Mouse (Mus musculus) midbrain, embryonic 13.5 days (tissue): ENCODE results near the gene Saysd1. TPM values are rescaled to one million over a fixed set of nuclear protein-coding genes. Genes with fewer than 3 reads are reported as not detected.

Experiments used
- ATAC-seq: fragments of 200-750 bp; cut with Nextera tagmentation; 2 replicates; pipeline ENCODE4 v1.8.0; 2017; ENCODE audit warnings: mild to moderate bottlenecking, moderate TSS enrichment, moderate library complexity
- H3K27ac ChIP-seq: fragments of 300-500 bp; sonication (generic); 2 replicates; pipeline ENCODE4 v1.5.1; 2015; ENCODE audit warnings: inconsistent platforms, mild to moderate bottlenecking, moderate library complexity
- H3K27me3 ChIP-seq: fragments of 300-500 bp; sonication (generic); 2 replicates; pipeline ENCODE4 v1.6.1; 2015; ENCODE audit warnings: mild to moderate bottlenecking, inconsistent platforms
- H3K36me3 ChIP-seq: fragments of 300-500 bp; sonication (generic); 2 replicates; pipeline ENCODE4 v1.6.1; 2015; ENCODE audit warnings: mild to moderate bottlenecking, inconsistent platforms
- H3K4me1 ChIP-seq: fragments of 300-500 bp; sonication (generic); replicated peaks from 2 replicates; pipeline ENCODE4 v1.6.1; 2015; ENCODE audit warnings: inconsistent platforms
- H3K4me2 ChIP-seq: fragments of 300-500 bp; sonication (generic); replicated peaks from 2 replicates; pipeline ENCODE4 v1.6.1; 2015; ENCODE audit warnings: moderate library complexity, mild to moderate bottlenecking, inconsistent platforms
- H3K4me3 ChIP-seq: fragments of 300-500 bp; sonication (generic); replicated peaks from 2 replicates; pipeline ENCODE4 v1.5.1; 2015; ENCODE audit warnings: mild to moderate bottlenecking, inconsistent platforms
- H3K9ac ChIP-seq: fragments of 300-500 bp; sonication (generic); replicated peaks from 2 replicates; pipeline ENCODE4 v1.6.1; 2015; ENCODE audit warnings: mild to moderate bottlenecking, inconsistent platforms
- H3K9me3 ChIP-seq: fragments of 300-500 bp; sonication (generic); 2 replicates; pipeline ENCODE4 v1.6.1; 2016; ENCODE audit warnings: mild to moderate bottlenecking, inconsistent platforms
- WGBS: fragments of 180-500 bp; shearing (Covaris S2); methylation state at CpG from one replicate; pipeline ENCODE4 v1.1.7; 2015; 5-methylcytosine and 5-hydroxymethylcytosine counted together
- polyA plus RNA-seq: library from polyadenylated mRNA; unstranded; fragments of >200 nt; fragmentation: Nextera tagmentation; extraction: Ambion mirVana; gene quantifications from 2 replicates; pipeline ENCODE4 v1.2.1, GENCODE M21; 2015

The Saysd1 gene
- polyA plus RNA-seq, 1 experiment from 2014 or later: 15.1 TPM

DNA sequence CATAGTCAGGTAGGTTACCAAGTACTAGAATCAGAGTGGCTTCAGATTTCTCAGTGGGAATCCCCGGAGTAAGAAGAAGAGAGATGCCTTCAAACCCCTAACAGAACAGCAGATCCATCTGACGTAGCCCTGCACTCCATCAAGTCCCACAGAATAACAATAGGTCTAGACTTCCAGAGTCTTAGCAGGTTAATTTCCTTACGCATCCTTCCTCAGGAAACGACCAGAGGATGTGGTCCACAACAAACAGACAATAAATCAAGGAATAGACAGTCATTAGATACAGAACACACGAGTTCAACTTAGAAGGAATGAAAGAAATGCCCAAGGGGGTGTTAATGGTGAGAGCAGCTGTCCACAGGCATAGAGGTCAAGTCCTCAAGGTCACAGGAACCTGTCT, 43.4 kb downstream of the Saysd1 start:
- H3K9me3 ChIP-seq: no peaks in the 10 kb centered on the region
- no peaks in the 10 kb centered on the region for H3K27me3 ChIP-seq
- no peak overlapping the region for H3K4me3 ChIP-seq
- H3K36me3 ChIP-seq: no peaks in the 10 kb centered on the region
- H3K27ac ChIP-seq: no peak overlapping the region
- no peak overlapping the region for H3K9ac ChIP-seq
- no peaks in the 10 kb centered on the region for H3K4me1 ChIP-seq
- no peak overlapping the region for H3K4me2 ChIP-seq
- ATAC-seq: no peak
- 77% methylated on average over 5 of the region's 5 CpGs for WGBS

DNA sequence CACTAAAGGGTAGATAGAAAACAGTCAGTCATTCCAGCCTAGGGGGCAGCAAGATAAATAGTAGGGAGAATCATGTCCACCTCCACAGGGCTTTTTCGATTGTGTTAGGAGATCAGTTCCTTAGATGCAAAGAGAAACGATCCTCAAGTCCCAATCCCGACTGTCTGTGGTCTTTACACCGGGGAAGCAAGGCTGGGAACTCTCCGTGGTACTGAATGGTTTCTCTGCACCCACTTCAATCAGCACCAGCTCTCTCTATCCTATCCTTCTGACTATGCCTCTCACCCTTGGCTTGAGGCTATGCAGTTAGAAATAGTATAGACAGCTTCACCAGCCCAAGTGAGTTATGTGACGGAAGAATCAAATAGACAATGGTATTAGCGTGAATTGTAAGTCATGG, 44.8 kb downstream of the Saysd1 start:
- WGBS: 24% methylated on average over 7 of the region's 7 CpGs
- Histone ChIP-seq H3K4me2 (no peak overlapping the region), H3K27ac (no peak overlapping the region), H3K9ac (no peak overlapping the region), H3K9me3 (no peaks in the 10 kb centered on the region), H3K36me3 (no peaks in the 10 kb centered on the region), H3K4me1 (no peaks in the 10 kb centered on the region), H3K27me3 (no peaks in the 10 kb centered on the region), H3K4me3 (no peak overlapping the region)
- ATAC-seq: no peak

DNA sequence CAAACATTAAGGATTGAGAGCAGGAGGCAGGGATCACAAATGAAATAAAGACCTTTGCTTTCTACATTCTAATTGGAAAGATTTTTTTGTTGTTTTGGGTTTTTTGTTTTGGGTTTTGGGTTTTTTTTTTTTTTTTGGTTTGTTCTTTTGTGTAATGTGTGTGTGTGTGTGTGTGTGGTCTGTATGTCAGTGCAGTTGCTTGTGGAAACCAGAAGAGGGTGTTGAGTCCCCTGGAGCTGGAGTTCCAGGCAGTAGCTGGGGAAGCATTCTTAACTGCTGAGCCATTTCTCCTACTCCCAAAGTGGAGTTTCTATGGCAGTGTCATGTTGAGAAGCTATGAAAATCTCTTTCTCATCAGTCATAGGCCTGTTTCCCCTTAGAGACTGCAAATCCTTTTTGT, 54.0 kb downstream of the Saysd1 start:
- H3K9ac ChIP-seq: no peak overlapping the region
- H3K36me3 ChIP-seq: peaks cover 8% of the 10 kb centered on the region; the same call in 1 of the 2 replicates
- no peak for ATAC-seq
- no peaks in the 10 kb centered on the region for H3K27me3 ChIP-seq
- H3K4me2 ChIP-seq: no peak overlapping the region
- peaks cover 19% of the 10 kb centered on the region for H3K4me1 ChIP-seq
- H3K27ac ChIP-seq: no peak overlapping the region
- no peaks in the 10 kb centered on the region for H3K9me3 ChIP-seq
- no peak overlapping the region for H3K4me3 ChIP-seq

GRCm38 (mm10) chr14:20082536-20083325, 55.6 kb downstream of the Saysd1 start:
- Histone ChIP-seq H3K9ac (peak overlapping the region; percentile 68), H3K4me1 (peaks cover 19% of the 10 kb centered on the region), H3K4me2 (peak overlapping the region; percentile 77), H3K36me3 (peaks cover 8% of the 10 kb centered on the region; the same call in 1 of the 2 replicates), H3K9me3 (no peaks in the 10 kb centered on the region), H3K4me3 (peak overlapping the region; percentile 57), H3K27ac (peak overlapping the region; percentile 95), H3K27me3 (no peaks in the 10 kb centered on the region)
- ATAC-seq: peak; percentile 99
- 3% methylated on average over 56 of the region's 56 CpGs for WGBS

DNA sequence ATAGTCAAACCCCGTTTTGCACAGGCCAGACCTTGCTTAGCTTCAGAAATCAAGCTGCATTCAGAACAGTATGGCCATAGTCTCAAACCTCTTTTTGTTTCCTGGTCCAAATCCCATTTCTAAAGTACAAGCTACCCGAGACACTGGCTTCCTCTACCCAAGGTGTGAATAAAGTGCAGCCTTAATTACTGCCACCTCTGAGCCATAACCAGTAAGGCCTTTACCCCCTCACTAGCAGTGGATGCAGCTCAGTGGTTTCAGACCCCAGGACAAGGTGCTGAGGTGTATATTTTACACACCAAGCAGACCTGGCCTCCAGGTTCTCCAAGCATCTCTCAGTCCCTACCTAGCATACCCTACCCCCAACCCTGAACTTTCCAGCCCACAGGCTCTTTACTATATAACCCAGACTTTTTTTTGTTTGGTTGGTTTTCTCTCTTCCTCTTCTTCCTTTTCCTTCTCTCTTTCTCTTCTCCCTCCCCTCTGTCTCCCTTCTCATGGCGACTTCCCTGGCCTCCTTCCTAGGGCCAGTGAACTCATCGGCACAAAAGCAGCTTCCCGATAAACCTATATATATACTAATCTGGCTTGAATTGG, 56.3 kb downstream of the Saysd1 start:
- ATAC-seq: no peak
- no peaks in the 10 kb centered on the region for H3K27me3 ChIP-seq
- peak overlapping the region; percentile 77 for H3K4me2 ChIP-seq
- peak overlapping the region; percentile 57 for H3K4me3 ChIP-seq
- peak overlapping the region; percentile 68 for H3K9ac ChIP-seq
- peak overlapping the region; percentile 95 for H3K27ac ChIP-seq
- H3K9me3 ChIP-seq: no peaks in the 10 kb centered on the region
- peaks cover 12% of the 10 kb centered on the region for H3K36me3 ChIP-seq
- 74% methylated on average over 5 of the region's 5 CpGs for WGBS
- H3K4me1 ChIP-seq: peaks cover 19% of the 10 kb centered on the region

GRCm38 (mm10) chr14:20081084-20081483, 57.2 kb downstream of the Saysd1 start:
- WGBS: 86% methylated on average over 1 of the region's 1 CpGs
- Histone ChIP-seq H3K4me1 (peaks cover 19% of the 10 kb centered on the region), H3K27ac (no peak overlapping the region), H3K4me2 (peak overlapping the region; percentile 77; the same call in 1 of the 2 replicates), H3K36me3 (peaks cover 15% of the 10 kb centered on the region), H3K9me3 (no peaks in the 10 kb centered on the region), H3K9ac (no peak overlapping the region), H3K27me3 (no peaks in the 10 kb centered on the region), H3K4me3 (no peak overlapping the region)
- no peak for ATAC-seq

- no peaks in the 10 kb centered on the region for H3K9me3 ChIP-seq
- H3K27ac ChIP-seq: no peak overlapping the region
- 88% methylated on average over 6 of the region's 6 CpGs for WGBS
- no peak overlapping the region for H3K9ac ChIP-seq
- H3K4me2 ChIP-seq: no peak overlapping the region
- H3K4me3 ChIP-seq: no peak overlapping the region
- H3K27me3 ChIP-seq: no peaks in the 10 kb centered on the region
- no peak for ATAC-seq
- H3K4me1 ChIP-seq: peaks cover 10% of the 10 kb centered on the region
- H3K36me3 ChIP-seq: peaks cover 15% of the 10 kb centered on the region
These were observed 61.2 kb downstream of the Saysd1 start for GRCm38 (mm10) chr14:20077181-20077580.

- Histone ChIP-seq H3K9me3 (no peaks in the 10 kb centered on the region), H3K27ac (no peak overlapping the region), H3K27me3 (no peaks in the 10 kb centered on the region), H3K4me3 (no peak overlapping the region), H3K4me2 (no peak overlapping the region), H3K9ac (no peak overlapping the region), H3K4me1 (no peaks in the 10 kb centered on the region), H3K36me3 (peaks cover 15% of the 10 kb centered on the region)
- 96% methylated on average over 7 of the region's 7 CpGs for WGBS
- ATAC-seq: no peak
These were observed 62.8 kb downstream of the Saysd1 start for GRCm38 (mm10) chr14:20075544-20075943.

DNA sequence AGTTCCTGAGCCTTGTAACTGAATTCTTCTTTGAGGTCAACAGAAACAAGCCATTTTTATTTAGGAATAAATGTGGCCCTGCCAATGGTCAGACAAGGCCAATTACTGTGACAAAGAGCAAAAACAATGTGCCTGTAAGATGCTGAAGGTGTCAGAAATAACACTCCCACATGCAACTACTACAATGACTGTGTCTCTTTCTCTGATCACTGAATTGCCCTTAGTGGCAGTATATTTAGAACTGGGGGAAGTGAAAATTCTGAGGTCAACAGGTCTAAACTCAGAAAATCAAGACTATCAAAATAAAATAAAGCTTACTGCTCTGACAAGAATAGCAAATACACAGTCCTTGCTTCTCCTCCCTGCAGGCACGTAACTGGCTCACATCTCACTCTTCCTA, 63.6 kb downstream of the Saysd1 start:
- H3K4me2 ChIP-seq: no peak overlapping the region
- peaks cover 10% of the 10 kb centered on the region; the same call in 1 of the 2 replicates for H3K36me3 ChIP-seq
- WGBS: 78% methylated on average over 1 of the region's 1 CpGs
- H3K4me3 ChIP-seq: no peak overlapping the region
- H3K27me3 ChIP-seq: no peaks in the 10 kb centered on the region
- no peaks in the 10 kb centered on the region for H3K4me1 ChIP-seq
- no peak overlapping the region for H3K27ac ChIP-seq
- no peak for ATAC-seq
- no peak overlapping the region for H3K9ac ChIP-seq
- no peaks in the 10 kb centered on the region for H3K9me3 ChIP-seq

GRCm38 (mm10) chr14:20070629-20071028, 67.7 kb downstream of the Saysd1 start:
- Histone ChIP-seq H3K36me3 (no peaks in the 10 kb centered on the region), H3K27me3 (no peaks in the 10 kb centered on the region), H3K4me3 (no peak overlapping the region), H3K4me1 (0 out of 2 replicates have a peak, but pooled peaks cover 3% of the 10 kb centered on the region), H3K27ac (no peak overlapping the region), H3K9ac (no peak overlapping the region), H3K9me3 (no peaks in the 10 kb centered on the region), H3K4me2 (no peak overlapping the region)
- ATAC-seq: no peak

DNA sequence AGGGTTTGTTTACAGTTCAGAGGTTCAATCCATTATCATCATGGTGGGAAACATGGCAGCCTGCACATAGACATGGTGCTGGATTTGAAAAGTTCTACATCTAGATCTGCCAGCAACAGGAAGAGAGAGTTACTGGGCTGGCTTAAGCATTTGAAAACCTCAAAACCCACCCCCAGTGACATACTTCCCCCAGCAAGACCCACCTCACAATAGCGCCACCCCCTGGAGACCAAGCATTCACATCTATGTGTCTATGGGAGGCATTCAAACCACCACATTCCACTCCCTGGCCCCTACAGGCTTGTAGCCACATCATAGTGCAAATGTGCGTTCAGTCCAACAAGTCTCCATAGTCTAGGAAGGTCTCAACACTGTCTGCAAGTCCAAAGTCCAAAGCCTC, 70.0 kb downstream of the Saysd1 start:
- no peak for ATAC-seq
- Histone ChIP-seq H3K9ac (no peak overlapping the region), H3K36me3 (no peaks in the 10 kb centered on the region), H3K27ac (no peak overlapping the region), H3K4me2 (no peak overlapping the region), H3K4me3 (no peak overlapping the region), H3K27me3 (no peaks in the 10 kb centered on the region), H3K9me3 (no peaks in the 10 kb centered on the region), H3K4me1 (0 out of 2 replicates have a peak, but pooled peaks cover 3% of the 10 kb centered on the region)
- 91% methylated on average over 2 of the region's 2 CpGs for WGBS

DNA sequence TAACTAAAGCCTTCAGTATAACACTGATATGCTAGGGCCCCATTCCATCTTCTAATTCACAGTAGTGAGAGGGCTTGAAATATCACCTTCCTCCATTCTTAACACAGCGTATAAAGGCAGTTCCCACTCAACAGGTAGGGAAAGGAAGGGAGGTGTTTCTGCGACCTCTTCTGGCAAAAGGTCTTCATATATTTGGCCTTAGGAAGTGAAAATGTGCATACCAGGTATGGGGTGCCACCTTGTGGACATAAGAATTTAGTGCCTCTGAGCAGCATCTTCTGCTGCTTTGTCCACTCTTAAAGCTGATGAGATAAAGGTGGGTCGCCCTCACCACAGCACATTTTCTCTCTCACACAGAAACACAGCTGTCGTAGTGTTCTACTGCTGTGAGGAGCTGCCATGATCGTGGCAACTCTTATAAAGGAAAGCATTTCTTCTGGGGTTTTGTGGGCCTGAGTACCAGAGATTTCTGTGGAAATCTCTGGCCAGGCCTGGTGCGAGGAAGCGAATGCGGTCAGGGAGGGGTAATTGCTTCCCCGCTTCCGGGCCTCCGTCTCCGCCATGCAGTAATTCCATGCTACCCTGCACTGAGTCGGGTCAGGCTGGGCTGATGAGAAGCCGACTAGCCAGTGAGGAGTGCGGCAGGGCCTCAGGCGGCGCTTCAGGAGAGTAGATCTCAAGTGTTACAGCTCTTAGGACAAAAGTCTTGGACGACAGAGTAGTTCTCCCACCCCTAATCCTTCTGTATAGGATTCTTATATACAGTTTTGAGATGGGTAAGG, 70.8 kb downstream of the Saysd1 start:
- H3K27ac ChIP-seq: no peak overlapping the region
- WGBS: 39% methylated on average over 18 of the region's 18 CpGs

More for the DNA sequence above, 70.8 kb downstream of the Saysd1 start:
- H3K9me3 ChIP-seq: no peaks in the 10 kb centered on the region
- no peaks in the 10 kb centered on the region for H3K27me3 ChIP-seq
- 0 out of 2 replicates have a peak, but pooled peaks cover 3% of the 10 kb centered on the region for H3K4me1 ChIP-seq
- no peak overlapping the region; the same call in 1 of the 2 replicates for H3K4me2 ChIP-seq
- no peak overlapping the region for H3K4me3 ChIP-seq
- H3K9ac ChIP-seq: no peak overlapping the region
- ATAC-seq: peak; percentile 77
- H3K36me3 ChIP-seq: no peaks in the 10 kb centered on the region
